Mouse (Mus musculus) testis, postnatal 14 days (tissue): ENCODE measurements at regions not wholly inside any gene's neighbourhood (a gene's known extent, or its start where the extent isn't known, plus 50 kb on each side); places are given as distances from the start of the nearest gene placed in this dataset.
"Not testable (repeated sequence)": the region's sequence is repeated elsewhere in the genome, so short reads cannot be mapped to it uniquely, and the experiment has no call there.

Experiments used
- DNase-seq: peaks from one replicate; pipeline ENCODE4 v3.0.0; 2021; ENCODE audit warnings: low spot score

DNA sequence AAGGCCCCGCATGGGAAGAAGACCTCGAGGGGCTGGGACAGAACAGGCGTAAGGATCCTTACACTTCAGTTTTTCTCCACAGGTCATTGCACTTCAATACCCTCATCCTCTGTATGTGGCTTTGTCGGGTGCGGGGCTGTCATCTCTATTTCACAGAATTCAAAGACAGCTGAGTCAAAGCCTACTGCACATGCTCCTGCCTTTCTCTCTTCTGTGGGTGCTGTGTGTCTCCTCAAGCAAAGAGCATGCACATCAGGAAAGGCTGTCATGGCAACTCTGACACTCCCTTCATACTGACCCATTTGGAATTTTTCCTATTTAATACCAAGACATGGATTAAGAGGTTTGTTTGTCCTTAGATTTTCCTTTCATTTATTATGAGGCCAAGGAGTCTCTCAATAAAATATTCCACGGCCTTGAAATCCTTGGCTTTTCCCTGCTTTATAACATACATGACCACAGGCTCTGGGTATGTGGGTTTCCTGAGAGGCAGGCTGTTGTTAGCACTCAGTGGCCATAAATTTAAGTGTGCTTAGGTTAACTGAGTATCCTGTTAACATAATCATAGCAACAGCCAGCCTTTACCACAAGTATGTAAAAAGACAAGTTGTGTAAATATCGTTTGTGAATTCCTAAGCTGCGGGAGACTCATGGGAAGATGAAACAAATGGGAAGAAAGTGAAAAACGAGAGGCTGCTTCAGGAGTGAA, 574.5 kb downstream of the Dcdc2c start:
- no peak for DNase-seq

DNA sequence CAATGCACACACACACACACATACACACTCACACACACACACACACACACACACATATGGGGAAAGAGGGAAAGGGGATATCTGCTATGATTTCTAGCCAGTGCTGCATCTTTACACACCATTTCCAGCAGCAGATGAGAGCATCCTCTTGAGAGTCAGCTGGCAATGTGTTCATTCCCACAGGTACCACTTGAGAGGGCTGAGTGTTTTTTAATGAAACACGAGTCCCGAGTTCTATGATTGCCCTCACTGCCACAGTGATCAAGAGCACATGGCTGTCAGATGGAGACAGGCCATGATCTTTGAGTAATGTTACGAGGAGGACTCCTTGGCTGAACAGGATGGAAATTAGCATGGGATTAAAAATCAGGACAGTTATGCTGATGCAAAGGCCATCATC, 589.3 kb downstream of the Dcdc2c start:
- no peak for DNase-seq

- no peak for DNase-seq
These were observed 592.1 kb downstream of the Dcdc2c start for GRCm38 (mm10) chr12:27960064-27960463.

- no peak for DNase-seq
These were observed 604.6 kb downstream of the Dcdc2c start for GRCm38 (mm10) chr12:27947646-27948045.

DNA sequence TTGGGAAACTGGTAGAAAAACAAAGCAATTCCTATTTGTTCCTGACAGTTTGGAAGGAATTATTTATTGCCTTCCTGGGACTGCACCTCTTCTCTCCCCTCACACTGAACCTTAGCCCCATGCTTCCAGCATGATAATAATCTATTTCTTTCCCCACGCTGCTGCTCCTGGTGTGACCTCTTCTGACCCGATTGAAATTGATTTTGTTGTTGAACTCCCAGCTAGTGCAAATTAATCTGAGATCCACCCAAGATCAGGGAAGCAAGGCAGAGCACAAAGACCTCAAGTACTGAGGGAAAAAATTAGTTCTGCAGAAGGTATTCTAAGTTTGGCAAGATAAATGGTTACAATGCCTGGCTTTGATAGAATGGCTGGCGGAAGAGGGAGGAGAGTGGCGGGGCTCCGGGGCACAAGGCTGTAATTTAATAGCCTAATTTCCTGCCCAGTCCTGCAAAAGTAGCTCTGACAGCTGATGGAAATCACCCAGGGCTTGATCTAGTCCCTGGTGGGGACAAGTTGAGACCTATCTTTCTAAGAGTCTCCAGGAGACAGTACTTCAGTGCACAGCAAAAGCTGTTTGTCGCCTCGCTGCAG, 604.6 kb upstream of the Sox11 start:
- DNase-seq, result no peak

DNA sequence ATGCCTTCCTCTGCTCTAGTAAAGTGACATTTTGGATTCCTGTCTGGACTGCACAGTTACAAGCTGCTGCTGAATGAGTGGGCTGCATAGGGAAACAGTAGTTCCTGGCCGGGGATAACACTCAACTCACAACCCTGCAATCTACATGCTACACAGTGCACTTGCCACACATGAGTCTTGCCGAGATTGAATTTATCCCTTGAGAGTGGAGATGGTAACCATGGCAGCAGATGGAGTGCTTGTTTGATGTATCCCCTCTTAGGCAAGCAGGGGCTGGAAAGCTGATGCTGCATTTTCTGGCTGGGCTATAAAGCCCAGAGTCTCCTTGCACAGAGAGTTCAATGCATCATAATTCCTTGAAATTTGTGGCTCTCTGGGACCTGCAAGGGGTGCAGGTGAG, 603.0 kb upstream of the Sox11 start:
- no peak for DNase-seq

- DNase-seq, result no peak
These were observed 598.7 kb upstream of the Sox11 start for GRCm38 (mm10) chr12:27941053-27941452.

DNA sequence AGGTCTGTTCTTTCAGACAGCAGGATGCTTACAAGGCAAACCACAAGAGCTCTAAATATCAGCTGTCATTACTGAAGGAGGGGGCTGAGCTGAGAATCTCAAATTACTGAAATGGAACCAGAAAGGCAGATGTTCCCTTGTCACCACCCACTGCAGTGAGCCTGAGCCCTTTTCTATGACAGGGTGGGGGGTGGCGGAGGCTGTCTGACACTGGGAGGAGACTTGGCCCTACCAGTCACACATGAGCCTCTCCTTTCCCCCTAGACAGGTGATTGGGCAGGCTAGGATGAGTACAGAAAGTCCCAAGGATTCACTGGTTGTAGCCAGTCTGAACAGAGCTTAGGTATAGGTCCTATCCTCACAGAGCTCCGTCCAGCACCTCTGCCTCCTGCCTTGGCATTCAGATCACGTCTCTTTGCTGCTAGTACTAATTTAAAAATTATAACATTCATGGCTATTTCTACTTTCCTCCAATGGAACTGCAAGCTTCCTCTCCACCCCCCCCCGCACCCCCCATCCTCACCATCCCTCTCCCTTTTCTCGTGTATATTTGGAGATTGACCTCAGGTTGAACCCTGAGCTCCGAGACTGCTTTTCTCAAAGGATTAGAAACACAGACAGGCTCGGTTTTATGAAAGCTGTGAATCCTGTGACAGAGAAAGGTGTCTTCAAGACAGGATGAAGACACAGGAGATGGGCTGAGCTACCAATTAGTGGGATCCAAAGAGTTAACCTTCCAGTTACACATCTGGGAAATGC, 590.2 kb upstream of the Sox11 start:
- DNase-seq, result no peak

DNA sequence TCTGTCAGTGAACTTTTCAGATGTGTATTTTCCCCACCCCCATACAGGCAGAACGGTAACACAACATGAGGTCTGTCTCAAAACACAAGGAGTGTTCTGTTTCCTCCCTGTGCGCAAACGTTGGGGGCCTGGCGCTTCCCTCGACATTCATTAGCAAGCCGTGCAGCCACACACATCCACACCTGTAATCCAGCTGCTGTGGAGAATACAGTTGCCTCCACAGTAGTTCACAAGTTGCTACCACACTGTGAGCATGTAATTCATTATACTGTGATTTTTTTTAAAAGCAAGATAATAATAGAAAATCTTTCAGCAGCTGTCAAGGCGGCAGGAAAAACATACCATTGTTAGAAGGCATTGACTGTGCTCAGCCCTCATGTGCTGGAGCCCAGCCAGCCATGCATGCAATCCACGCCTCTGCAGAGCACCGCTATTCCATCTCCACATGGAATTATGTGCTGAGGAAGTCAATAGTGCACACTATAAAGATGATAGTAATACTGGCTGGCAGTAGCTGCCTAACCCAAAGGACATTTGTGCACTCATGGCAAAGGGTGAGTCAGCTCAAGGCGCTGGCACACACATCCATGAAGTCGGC, 586.1 kb upstream of the Sox11 start:
- DNase-seq, result no peak

DNA sequence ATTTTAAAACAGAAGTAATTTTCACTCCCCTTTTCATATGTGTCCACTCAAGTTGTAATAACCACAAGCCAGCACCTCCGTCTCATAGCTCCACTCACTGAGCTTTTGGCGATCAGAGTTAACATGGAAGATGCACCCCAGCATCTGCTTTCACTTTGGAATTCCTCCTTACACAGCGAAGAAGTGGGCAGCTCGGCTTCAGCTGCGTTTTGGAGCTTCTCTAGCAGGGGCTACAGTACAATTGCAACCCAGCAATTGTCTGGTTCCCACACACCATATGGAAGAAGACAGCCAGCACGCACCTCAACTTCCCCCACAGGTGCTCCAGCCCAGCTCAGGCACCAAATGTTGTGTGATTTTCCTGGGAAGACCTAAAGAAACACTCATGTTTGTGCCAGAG, 584.4 kb upstream of the Sox11 start:
- no peak for DNase-seq

GRCm38 (mm10) chr12:27920607-27921006, 578.2 kb upstream of the Sox11 start:
- DNase-seq, result no peak

DNA sequence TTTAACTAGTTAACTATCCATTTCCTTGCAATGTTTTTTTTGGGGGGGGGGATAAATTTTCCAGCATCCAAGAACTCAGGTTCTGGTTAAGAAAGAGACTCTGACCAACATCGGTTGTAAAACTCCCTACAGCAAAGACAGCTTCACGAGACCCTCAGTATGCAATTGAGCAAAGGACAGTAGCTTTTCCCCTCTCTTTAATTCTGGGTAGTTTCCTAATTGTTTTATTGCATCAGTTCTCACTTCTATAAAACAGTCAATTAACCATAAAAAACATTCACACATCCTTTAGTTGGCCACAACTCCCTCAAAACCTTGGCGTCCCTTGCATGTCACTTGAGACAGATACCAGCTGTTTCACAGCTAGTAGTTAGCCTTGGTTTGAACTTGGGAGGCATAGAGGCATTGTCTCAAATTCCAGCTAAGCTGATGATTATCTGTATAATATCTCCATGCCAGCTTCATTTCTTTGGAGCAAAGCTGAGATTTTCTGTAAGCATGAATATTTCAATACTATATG, 574.1 kb upstream of the Sox11 start:
- no peak for DNase-seq

- DNase-seq, result no peak
These were observed 567.2 kb upstream of the Sox11 start for GRCm38 (mm10) chr12:27909417-27910100.

DNA sequence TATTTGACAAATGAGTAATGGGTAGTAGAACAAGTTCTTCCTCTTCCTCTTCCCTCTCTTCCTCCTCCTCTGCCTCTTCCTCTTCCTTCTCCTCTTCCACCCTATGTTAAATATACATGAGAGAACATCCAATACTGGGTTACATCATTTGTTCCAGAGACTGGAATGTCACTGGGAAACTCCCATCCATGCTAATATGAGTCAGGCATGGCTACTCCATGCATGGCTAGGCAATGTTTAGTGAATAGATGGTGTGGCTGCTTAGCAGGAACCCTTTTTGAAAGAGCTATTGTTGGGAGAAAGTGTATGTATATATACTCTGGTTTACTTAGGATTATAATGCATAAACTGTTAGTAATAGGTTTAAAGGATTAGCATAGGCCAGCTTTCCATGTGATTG, 554.3 kb upstream of the Sox11 start:
- DNase-seq, result not testable (repeated sequence)

GRCm38 (mm10) chr12:27881720-27882119, 539.3 kb upstream of the Sox11 start:
- no peak for DNase-seq

- DNase-seq, result no peak
These were observed 524.0 kb upstream of the Sox11 start for GRCm38 (mm10) chr12:27866421-27866820.

GRCm38 (mm10) chr12:27849537-27849936, 507.2 kb upstream of the Sox11 start:
- no peak for DNase-seq

- no peak for DNase-seq
These were observed 506.7 kb upstream of the Sox11 start for GRCm38 (mm10) chr12:27849099-27849498.

DNA sequence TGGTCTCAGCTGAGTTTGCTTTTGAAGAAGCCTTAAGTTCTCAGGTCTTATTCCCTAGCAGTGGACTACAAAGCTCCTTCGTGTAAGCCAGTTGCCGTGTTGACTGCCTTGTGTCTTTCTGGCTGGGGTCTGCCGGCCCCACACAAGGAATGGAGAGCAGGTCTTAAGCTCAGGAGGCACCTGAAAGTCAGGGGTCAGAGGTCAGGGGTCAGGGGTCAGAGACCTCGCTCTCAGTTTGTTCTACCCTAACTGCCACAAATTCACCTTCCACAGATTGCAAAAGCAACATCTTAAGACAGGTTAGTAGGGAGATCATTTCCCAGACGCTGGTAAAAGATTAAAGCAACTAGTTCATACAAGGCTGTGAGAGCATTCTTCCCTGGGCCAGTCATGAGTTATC, 505.8 kb upstream of the Sox11 start:
- DNase-seq, result no peak

GRCm38 (mm10) chr12:27847397-27847796, 505.0 kb upstream of the Sox11 start:
- no peak for DNase-seq

GRCm38 (mm10) chr12:27844958-27845357, 502.6 kb upstream of the Sox11 start:
- DNase-seq, result no peak

DNA sequence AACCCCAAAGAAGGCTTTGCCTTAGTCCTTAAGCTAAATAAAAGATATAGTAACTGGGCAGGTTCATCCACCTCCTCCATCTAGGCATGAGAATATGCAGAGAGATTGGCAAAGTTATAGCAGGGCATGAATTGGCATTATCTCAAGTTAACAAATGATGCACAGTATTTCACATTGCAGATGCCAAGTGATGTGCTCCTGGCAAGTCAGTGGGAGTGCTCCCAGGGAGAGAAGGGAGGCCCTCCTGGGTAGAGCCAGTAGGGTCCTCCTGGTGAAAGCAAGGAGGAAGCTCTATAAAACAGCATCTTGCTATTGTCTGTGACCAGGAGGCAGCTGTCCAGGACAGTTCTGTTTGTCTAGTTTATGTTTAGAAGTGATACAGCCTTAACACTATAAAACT, 496.6 kb upstream of the Sox11 start:
- no peak for DNase-seq
